Mouse (Mus musculus): ENCODE data around the gene Gm49337.

DNA sequence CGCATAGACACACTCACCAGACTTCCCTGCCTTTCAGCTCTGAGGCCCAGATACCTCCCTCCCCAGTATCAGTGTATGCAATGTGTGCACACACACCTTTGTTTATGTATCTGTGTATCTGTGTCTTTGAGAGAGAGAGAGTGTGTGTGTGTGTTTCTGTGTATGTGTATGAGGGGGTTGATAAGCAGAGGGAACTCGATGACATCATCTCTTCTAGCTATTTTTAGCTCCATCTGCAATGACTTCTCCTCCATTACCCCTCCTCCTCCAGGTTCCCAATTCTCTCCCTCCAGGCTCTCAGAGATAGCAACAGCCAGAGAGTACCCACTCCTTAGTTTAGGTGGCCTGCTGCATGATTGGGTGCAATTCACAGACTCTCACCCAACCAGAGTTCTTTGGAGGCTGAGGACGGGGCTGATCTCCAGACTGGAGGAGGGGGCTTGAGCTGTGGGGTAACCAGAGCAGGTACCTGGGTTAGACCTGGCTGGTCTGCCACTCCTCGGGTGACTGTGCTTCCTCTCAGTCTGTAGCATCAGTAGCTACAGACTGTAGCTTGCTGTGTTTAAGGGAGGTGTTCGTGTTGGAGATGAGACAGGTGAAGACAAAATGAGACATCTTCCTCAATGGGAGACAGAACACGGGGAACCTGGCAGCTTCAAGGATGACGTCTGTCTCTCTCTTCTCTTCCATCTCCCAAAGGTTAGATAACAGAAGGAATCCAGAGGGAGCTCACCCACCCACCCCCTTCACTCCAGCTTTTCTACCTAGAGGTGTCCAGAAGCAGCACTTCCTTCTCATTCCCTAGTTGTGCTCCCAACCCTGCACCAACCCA is 2.7 kb downstream of the Gm49337 start:
- no peak for TF ChIP-seq CTCF (IDR thresholded peaks at IDR 0.05 in 2 of 3, conservative IDR thresholded peaks at IDR 0.05 in 1 of 3; ENCODE audit: control insufficient read depth in 1 of 3, insufficient read depth in 1 of 3, low read depth in 2 of 3, low read length in 3 of 3, poor library complexity in 1 of 3, severe bottlenecking in 1 of 3)
- TF ChIP-seq POLR2A (IDR thresholded peaks at IDR 0.05; ENCODE audit: control insufficient read depth in 1 of 2, insufficient read depth in 1 of 2, low read depth in 1 of 2, low read length in 2 of 2, poor library complexity in 1 of 2), result no peak
- TF ChIP-seq ZC3H11A (IDR thresholded peaks at IDR 0.05; ENCODE audit: low read depth, low read length), result no peak
- TF ChIP-seq CHD2 (IDR thresholded peaks at IDR 0.05; ENCODE audit: low read length), result no peak
- TF ChIP-seq GATA1 (IDR thresholded peaks at IDR 0.05; ENCODE audit: low read depth, low read length), result peak; percentile 44; the same call in 1 of the 2 replicates
- TF ChIP-seq TCF12 (IDR thresholded peaks at IDR 0.05; ENCODE audit: low read depth, low read length), result no peak
- TF ChIP-seq UBTF (IDR thresholded peaks at IDR 0.05; ENCODE audit: borderline replicate concordance, insufficient read depth, low read depth, low read length), result no peak
